Mouse (Mus musculus) kidney, adult 18-20 months (tissue): Measurements from ENCODE around the gene Zscan12.

Experiments
- DNase-seq: peaks from one replicate; pipeline ENCODE4 v3.0.0; 2021

The Zscan12 gene

DNA sequence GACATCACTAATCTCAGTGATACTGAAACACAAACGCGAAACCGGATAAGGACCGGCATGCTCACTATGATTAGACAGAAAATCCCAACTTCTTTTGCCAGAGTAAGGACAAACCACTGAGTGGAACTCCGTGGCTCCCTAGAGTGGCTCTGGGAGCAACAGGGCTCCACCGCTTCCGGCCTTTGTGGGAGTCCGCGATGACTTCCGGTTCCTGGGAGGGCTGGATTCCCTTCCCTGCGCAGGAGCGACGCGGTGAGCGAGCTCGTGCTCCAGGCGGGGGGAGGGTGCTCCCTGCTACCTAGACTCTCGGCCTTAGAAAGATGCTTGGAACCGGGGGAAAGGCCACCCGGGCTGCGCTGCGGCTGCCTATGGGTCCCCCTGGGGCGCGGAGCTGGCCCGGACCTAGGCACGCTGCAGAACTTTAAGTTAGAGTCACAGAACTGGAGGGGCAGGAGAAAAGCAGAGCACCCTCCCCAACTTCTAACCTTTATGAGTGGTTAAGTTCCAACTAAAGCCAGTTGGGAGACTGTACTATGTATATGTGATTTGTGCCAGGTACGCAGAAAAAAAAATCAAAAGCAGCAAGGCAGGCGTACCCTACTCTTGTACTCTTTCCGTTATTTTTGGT is at the start of gene Zscan12:
Gene Zscan12 (plus strand): TSS at position 200 of the 628 bp plus-strand sequence.
- DNase-seq, result peak; percentile 90

DNA sequence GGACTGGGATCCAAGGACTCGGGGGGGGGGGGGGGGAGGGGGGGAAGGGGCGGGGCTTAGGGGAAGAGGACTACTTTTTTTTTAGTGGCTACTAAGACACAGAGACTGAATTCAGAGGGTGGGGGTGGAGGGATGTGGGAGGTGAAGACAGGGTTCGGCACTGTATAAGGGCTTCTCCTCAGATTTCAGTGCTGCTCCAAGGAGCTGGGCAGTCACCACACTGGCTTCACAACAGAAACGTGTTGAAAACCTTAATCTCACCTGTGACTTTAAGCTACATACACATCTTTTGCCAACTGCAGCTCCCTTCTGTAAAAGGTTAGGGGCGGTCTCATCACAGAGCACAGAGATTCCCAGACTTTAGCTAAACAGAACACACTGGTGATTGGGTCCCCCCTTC is 49.8 kb upstream of the Zscan12 start:
- DNase-seq, result no peak

DNA sequence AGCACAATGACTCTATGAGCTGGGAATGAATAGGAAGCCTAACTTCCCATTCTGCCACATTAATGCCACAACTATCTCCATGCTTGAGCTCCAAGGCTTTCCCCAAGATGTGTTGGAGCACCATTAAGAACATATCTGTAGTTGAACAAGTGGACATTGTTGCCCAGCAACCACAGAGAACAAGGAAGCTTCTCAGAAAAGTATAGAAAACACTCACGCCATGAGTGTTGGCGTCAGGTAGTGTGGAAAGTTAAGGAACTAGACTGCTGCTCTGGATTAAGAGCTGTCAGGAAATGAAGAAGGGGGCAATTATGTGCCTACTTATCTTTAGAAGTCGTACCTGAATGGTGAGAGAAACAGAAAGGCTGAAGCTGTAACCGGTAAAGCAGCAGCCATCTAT is 48.7 kb upstream of the Zscan12 start:
- no peak for DNase-seq

DNA sequence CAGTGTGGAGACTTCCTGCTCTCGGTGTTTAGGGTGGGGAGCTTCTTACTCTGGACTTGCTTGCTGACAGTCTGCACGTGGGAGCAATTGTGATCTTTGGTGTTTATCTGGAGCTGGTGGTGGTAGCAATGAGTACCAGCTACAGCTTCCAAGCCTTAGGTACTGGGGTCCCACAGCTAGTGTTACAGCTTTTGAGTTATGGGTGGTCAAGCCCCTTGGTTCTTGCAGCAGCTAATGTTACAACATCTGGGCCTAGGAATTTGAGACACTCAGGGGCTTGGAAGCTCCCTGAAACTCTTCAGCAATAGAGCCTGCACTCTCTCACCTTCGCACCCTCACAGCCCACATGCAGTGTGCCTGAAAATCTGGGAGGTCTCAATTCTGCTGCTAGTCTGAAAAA is 42.4 kb upstream of the Zscan12 start:
- DNase-seq, result no peak

DNA sequence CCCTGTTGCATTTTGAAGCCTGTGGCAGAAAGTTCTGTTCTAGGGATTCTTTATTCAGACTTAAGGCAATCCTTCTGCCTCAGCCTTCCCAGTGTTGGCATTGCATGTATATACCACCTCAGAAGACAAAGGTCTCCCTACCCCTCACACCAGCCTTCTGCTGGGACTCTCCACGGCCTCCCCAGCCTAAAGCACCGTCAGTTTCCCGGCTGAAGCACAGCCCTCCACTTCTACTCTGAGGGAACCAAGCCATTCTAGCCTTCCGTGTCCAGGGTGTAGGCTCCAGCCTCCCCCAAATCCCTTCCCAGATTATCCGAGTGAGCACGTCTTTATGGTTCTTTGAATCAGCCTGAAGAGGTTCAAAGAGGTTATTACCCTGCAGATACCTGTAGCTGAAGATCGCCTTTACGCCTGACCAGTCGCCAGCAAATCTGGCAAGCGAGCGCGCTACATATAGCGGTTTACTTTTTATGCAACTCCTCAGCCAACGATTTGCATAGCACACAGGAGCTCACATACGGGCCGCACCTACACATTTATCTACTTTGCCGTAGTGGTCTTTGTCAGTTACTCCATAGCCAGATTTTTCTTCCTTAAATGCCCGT is 40.6 kb upstream of the Zscan12 start:
- no peak for DNase-seq

DNA sequence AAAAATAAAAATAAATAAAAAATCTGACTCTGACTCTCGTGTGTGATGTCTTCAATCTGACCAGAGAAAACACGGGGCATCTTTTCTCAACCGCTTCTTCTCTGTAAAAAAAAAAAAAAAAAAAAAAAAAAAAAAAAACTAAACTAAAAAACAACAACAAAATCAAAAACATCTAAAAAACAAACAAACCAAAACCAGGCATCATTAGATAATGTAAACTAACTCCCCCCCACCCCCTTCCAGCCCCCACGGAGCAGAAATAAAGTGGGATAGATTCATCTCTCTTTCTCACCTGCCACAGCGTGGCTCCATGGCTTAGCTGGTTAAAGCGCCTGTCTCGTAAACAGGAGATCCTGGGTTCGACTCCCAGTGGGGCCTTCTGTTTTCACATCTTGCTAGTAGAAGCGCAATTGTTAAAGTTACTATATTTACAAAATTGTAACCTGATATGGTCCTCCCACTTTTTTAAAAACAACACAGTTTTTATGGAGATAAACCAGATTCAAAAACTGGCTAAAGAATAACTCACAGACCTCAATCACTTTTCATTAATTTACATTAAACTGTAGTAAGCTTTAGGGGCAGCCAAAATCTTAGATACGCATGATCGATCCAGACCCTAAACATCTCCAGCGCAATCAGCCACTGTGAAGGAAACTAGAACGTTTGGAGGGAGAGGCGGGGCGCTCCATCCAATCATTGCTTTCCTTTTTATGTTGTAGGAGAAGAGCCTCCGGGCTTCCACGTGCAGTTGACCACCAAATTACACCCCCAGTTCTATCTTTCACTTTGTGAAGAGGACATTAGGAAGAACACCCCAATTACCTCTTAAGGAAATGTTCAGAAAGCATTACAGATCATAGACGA is 39.9 kb upstream of the Zscan12 start:
- DNase-seq, result no peak

DNA sequence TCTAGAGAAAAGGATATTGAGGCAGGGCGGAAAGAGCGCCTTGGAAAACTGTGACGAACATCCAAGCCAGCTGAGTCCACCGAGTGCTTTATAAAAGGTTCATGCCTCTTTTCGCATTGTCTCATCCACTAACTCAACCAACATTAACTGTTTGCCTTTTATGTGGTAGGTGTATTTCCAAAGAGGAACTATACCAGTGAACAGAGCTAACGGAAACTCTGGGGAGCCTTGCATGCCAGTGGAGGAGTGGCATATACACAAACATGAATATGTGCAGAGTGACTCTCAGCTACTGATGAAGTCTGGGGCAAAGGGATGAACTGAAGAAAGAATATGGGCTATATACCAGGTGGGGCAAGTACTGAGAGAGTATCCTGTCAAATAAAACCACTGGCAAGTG is 39.2 kb upstream of the Zscan12 start:
- DNase-seq, result no peak

DNA sequence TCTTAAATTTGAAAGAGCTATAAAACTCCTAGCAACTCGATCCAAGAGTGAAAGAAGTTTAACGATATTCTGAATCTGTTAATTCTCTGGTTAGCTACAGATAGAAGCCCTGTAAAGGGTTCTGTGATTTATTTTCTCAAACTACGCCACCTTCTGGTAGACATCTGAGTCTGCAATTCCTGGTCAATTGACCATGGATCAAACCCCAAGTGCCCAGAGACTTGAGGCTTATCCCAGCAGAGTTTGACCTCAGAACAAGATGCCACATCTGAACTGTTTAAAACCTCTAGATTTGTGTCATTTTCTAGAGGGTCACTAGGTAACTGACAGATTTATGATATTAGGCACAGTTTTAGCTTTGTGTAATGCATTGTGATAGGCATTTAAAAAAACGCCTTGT is 36.4 kb upstream of the Zscan12 start:
- no peak for DNase-seq

DNA sequence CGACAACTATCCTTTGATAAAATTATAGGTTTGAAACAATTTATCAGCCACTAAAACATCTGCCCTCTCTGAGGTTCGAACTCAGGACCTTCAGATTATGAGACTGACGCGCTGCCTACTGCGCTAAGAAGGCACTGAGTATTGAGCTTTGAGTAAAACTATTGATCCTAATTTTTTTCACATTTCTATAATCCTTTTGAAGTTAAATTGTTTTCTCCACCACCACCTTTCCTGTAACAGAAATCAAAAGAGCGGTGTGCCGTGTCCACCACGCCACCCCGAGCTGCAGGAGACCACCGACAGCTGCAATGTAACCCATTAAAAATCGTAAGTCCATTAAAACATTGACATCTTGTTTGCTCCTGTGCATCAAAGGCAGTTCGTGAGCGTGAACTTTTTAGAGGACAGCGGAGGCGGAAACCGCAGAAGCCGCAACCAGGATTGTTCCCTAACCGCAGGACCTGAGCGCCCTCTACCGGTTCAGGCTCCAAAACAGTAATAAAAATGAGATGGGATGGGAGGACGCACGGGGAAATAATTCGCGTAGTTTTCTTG is 35.9 kb upstream of the Zscan12 start:
- peak; percentile 84 for DNase-seq

DNA sequence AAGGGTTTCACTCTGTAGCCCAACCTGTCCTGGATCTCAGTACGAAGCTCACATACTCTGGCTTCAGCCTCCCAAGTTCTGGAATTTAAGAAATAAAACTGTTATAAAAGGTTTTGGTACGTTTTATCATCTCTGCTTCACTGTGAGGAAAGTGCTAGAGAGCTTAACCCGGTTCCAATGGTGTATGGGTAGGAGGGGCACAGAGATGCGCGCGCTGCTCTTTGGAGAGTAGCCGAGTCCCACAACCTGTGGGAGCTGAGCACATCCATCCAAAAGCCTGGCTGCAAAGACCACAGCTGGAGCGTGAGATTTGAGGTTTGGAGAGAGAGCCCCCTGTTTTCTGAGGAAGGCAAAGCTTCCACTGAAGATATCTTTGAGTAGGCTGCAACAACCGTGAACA is 35.2 kb upstream of the Zscan12 start:
- no peak for DNase-seq

DNA sequence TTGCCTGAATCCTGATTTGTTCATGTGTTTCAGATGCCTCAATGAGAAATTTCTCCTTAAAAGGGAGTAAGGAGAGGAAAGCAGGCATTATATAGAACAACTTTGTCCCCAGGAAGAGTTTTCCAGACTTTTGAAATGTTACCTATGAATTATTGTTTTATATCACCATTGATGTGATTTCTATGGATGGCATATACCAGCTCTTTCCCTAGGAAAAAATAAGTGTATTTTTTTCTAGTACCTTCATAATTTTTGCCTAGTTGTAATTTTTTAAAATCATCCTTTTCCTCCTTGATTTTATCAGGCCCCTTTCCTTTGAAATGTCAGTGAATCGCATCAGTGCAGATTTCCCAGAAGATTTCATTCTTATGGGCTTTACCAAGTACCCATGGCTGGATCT is 16.0 kb upstream of the Zscan12 start, which contains the start of gene Olfr1367:
Gene Olfr1367 (plus strand): TSS at position 301 of the 400 bp plus-strand sequence.
- DNase-seq, result no peak

DNA sequence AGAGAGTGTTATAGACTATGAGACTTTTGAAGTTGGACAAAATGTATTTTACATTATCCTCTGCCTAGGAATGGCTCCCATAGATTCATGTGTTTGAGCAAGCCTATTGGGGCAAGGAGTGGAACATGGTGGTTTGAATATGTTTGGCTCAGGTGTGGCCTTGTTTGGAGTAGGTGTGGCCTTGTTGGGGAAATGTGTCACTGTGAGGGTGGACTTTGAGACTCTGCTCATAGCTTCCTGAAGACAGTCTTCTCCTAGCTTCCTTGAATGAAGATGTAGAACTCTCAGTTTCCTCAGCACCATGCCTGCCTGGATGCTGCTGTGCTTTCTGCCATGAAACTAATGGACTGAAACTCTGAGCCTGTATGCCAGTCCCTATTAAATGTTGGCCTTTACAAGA is 12.0 kb upstream of the Zscan12 start:
- no peak for DNase-seq

DNA sequence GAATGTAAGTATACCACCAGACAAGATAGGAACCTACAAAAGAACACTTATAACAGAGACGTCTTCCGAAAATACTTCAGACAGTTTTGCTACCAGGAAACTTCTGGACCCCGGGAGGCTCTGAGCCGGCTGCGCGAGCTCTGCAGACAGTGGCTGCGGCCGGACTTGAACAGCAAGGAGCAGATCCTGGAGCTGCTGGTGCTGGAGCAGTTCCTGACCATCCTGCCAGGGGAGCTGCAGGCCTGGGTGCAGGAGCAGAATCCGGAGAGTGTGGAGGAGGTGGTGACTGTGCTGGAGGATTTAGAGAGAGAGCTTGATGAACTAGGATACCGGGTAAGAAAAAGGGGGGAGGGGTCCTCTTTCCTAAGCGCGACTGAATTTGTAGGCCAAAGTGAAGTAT is 1.1 kb downstream of the Zscan12 start:
- DNase-seq, result no peak

DNA sequence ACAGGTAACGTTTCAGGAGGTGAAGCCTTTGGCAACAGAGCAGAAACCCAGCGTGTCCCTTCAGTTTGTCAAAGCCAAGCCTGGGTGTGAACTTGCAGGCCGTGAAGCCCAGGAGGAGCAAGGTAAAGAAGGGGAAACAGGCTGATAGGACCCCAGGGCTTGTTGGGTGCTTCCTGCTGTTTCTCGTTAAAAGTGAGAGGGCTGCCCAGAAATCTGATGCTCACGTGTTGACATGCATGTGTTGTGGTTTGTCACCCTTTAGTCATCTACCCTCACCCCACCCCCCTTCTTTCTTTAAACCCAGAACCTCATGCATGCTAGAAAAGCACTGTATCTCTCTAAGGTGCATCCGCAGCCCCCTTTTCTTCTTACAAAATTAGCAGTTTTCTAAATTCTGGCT is 4.0 kb downstream of the Zscan12 start:
- no peak for DNase-seq

DNA sequence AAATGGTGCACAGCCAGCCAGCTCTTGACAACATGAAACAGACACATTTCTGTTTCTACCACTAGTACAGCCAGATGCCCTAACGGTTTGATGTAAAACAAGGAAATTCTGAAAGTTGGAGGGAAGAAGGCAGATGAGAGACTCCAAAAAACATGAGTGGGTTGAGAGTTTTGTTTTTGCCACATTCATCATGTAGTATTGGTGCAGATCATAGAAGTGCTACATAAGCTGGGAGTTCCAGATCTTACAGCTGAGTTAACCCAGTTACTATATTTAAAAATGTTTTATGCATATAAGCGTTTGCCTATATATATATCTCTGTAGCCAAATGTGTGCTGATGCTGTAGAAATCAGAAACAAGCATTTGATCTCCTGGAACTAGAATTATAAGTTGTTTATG is 10.1 kb downstream of the Zscan12 start:
- no peak for DNase-seq

DNA sequence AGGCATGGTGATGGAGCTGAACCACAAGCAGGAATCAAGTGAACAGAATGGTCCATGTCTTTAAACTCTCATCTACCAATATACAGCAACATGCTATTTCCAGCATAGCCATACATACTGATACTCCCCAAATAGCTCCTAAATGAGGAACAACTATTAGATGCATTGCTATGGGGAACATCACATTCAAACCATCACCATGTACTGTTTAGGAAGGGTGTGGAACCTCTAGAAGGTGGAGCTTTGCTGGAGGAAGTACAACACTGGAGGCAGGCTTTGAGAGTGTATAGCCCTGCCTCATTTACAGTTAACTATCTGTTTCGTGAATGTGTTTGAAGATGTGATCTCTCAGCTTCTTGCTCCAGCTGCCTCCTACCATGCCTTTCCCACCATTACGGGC is 15.2 kb downstream of the Zscan12 start:
- no peak for DNase-seq

DNA sequence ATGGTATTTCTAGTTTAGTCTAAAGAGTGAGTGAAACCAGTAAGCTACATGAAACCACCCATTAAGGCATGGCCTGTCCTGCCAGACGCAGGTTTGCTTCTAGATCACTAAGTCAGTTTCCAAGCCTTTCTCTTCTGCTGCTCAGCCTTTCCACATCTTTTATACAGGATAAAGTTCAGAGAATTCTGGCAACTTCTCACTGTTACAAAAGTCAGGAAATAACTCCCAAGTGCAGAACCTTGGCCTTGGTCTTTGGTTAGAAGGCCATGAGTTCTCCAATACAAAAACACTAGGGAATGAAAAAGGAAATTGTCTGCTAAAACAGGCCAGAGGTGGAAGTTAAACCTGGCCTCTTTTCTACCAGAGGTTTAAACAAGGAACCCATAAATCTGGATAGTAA is 32.6 kb downstream of the Zscan12 start:
- DNase-seq, result no peak

DNA sequence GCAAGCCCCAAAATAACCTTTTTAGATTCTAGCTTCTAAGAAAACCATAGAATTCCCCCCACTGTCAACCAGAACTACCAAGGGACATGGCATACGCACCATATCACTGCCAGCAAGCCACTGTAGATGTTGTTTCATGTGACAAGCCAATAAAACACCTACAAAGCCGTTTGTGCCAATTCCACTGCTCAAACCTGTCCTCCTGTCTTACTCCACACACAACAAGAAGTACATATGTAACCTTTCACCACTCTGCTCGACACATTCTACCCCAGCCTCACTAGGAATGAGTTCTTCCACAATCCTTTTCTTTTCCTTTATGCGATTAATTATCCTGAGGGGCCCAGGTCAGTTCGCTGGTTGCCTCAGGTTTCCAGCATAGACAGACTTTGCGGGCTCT is 33.0 kb downstream of the Zscan12 start:
- no peak for DNase-seq

DNA sequence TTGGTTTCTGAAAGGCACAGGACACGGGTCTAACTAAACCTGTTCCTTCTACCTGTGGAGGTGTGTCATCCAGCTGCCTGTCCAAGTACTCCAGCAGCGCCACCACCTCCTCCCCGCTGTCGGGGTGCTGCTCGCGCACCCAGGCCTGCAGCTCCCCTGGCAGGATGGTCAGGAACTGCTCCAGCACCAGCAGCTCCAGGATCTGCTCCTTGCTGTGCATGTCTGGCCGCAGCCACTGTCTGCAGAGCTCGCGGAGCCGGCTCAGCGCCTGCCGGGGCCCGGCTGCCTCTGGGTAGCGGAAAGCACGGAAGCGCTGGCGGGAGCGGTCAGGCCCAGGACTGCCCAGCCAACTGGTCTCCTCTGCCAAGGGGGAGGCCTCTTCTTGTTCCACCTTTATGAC is 33.4 kb downstream of the Zscan12 start:
- DNase-seq, result peak; percentile 37

DNA sequence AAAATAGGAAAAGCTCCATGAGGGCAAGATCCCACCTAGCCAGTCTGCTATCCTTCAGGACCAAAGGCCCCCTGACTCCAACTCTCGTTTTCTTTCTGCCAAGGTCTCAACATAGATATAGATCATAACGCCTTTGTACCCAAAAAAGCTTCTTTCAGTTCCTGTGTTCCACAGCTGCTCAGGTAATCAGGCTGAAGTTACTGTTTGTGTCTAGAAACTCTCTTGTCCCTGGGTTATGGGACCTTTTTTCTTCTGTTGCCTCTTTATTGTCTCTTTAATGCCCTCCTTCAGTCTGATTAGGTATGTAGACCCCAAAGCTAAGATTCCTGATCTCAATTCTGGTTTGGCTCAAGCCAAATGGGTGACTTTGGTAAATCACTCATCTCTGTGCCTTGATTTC is 34.9 kb downstream of the Zscan12 start:
- no peak for DNase-seq

DNA sequence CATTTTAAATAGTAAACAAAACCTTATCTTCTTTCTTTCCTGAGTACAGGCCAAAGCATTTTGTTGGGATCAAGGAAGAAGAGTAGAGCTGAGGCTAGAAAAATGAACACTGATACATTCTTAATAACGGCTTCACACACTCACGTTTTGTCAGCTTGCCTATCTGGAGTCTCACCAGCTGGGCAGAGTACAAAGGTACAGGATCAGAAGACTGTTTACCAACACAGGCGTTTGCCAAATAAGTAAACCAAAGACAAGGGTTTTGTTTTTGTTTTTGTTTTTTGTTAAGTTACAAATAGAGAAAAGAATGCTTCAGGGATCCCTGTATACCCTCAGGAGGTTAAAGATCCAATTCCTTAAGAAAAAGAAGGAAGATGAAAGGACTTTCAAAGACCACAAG is 38.5 kb downstream of the Zscan12 start:
- no peak for DNase-seq

DNA sequence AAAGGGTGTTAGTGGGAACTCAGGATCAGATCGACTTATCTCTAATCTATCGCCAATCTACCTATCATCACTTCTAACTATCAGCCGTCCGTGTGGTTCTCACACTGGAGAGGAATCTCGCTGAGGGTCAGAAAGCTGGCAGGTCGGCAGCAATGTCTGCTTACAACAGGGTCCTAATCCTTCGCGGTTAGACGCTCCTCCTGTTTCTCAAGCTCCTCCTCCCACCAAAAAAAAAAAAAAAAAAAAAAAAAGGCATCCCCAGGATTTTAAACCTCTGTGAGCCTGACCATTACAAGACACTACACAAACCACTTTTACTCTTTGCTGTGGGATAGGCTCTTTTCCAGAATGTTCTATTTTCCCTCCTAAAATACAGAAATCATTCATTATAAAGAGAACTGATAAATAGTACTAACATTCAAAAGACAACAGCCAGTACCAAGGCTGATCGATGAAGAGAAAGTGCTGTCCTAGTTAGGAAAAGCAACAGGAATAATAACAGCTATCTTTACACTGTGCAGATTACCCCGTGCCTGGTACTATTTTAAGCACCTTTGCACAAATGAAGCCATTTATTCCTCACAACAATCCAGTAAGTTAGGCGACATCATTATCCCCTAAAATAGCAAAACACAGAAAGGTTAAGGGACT is 39.1 kb downstream of the Zscan12 start:
- DNase-seq, result no peak

DNA sequence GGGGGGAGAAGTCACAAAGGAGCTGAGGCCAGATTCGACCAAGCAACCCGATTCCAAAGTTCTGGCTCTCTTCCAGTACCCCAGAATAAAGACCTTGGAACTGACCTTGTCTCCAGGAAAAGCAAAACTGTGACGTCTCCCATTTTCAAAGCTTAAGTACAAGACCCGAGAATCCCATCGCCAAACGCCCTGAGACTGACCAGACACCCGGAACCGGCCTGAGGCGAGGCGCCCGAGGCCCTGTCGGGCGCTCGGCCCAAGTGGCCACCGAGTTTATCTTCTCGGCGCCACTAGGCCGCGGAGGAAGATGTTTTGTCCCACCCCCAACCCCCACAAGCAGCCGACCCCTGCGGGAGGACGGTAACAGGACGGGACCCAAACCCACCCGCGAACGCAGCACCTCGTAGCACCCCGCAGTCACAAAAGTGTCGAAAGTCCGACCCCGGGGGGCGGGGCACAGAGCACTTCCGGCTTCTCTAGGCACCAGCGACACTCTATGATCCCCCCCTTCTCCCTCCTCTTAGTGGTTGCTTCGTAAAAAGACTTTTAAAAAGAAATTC is 39.7 kb downstream of the Zscan12 start, which contains the start of gene Zkscan3:
Gene Zkscan3 (minus strand): TSS at position 469 of the 560 bp plus-strand sequence.
- peak; percentile 88 for DNase-seq
